Mouse (Mus musculus): ENCODE results near the gene Cisd1. TPM values are rescaled to one million over a fixed set of nuclear protein-coding genes. Genes with fewer than 3 reads are reported as not detected.

The Cisd1 gene
- polyA plus RNA-seq, 1 experiment from 2014 or later, result 239 TPM

DNA sequence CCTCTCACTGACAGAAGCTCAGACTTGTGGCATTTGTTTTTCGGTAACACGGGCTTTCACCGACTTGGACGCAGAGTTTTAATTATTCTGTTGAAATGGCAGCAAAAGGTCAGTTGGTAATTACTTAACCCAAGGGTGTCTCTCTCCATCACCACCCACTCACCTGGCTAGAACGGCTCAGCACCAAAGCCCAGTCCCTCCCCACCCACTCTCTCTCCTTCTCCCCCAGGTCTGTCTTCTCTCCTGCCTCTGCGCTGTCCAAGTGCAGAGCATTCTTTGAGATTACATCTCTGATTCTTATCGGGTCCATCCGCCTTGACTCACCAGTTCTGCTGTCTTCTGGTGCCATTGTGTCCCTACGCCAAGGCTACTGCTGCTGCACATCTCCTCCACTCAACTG is 11.9 kb downstream of the Cisd1 start:
- Histone ChIP-seq H3K9me3 (no peaks in the 10 kb centered on the region), H3K9ac (replicated peaks) (no peak overlapping the region), H3K27ac (replicated peaks) (no peak overlapping the region), H3K36me3 (peaks cover 38% of the 10 kb centered on the region), H3K4me3 (no peak overlapping the region), H3K4me2 (replicated peaks) (no peak overlapping the region), H3K4me1 (no peaks in the 10 kb centered on the region), H3K27me3 (no peaks in the 10 kb centered on the region)
- ATAC-seq (replicated peaks), result no peak
- WGBS, result 96% methylated on average over 9 of the region's 9 CpGs

DNA sequence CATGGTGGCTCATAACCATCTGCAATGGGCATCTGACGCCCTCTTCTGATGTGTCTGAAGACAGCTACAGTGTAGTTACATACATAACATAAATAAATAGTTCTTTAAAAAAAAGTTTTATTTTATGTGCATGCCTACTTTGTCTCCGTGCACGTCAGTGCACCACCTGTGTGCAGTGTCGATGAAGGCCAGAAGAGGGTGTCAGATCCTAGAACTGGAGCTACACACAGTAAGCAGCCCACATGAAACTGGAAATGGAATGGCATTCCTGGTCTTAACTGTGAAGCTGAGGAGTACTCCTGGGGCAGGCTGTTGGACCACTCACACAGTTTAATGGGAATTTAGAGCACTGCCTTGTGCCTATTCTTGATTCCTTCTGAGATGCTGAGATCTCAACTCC is 12.4 kb downstream of the Cisd1 start:
- Histone ChIP-seq H3K9ac (replicated peaks) (no peak overlapping the region), H3K4me2 (replicated peaks) (no peak overlapping the region), H3K36me3 (peaks cover 38% of the 10 kb centered on the region), H3K4me3 (no peak overlapping the region), H3K9me3 (no peaks in the 10 kb centered on the region), H3K27me3 (no peaks in the 10 kb centered on the region), H3K27ac (replicated peaks) (no peak overlapping the region), H3K4me1 (no peaks in the 10 kb centered on the region)
- ATAC-seq (replicated peaks), result no peak
- 91% methylated on average over 4 of the region's 4 CpGs for WGBS

DNA sequence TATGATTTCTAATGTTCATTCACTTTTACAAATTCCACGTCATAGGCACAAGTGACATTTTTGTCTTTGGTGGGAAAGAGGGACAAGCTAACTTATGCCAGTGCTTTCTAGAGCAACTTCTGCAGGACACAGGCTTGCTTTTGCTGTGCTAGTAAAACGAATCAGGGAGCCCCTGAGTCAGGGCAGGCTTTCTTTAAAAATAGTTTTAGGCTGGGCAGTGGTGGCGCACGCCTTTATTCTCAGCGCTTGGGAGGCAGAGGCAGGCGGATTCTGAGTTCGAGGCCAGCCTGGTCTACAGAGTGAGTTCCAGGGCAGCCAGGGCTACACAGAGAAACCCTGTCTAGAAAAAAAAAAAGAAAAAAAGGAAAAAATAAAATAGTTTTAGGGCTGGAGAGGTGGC is 12.8 kb downstream of the Cisd1 start:
- ATAC-seq (replicated peaks), result no peak

DNA sequence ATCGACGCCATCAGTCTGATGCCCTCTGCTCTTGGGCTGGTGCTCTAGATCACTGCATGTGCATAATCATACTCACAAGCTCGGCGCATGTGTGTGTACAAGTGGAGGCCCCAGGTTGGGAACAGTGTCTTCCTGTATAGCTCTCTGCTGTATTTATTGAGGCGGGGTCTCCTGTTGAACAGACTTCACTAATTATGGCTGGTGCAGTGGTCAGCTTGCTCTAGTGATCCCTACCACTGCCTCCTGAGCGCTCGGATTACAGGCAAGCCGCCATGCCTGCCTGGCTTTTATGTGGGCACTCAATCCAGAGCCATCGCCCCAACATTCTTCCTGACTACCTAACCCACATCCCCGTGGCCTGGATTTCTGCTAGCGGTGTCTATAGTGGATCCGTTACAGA is 14.7 kb downstream of the Cisd1 start:
- H3K27ac ChIP-seq (replicated peaks), result no peak overlapping the region
- H3K4me1 ChIP-seq, result no peaks in the 10 kb centered on the region
- no peak overlapping the region for H3K4me2 ChIP-seq (replicated peaks)
- no peak overlapping the region for H3K9ac ChIP-seq (replicated peaks)
- 91% methylated on average over 12 of the region's 12 CpGs for WGBS
- ATAC-seq (replicated peaks), result no peak
- H3K27me3 ChIP-seq, result no peaks in the 10 kb centered on the region
- H3K9me3 ChIP-seq, result no peaks in the 10 kb centered on the region
- peaks cover 26% of the 10 kb centered on the region for H3K36me3 ChIP-seq
- no peak overlapping the region for H3K4me3 ChIP-seq

More for the DNA sequence above, 12.8 kb downstream of the Cisd1 start:
- Histone ChIP-seq H3K4me3 (no peak overlapping the region), H3K4me2 (replicated peaks) (no peak overlapping the region), H3K36me3 (peaks cover 38% of the 10 kb centered on the region), H3K27ac (replicated peaks) (no peak overlapping the region), H3K9me3 (no peaks in the 10 kb centered on the region), H3K9ac (replicated peaks) (no peak overlapping the region), H3K27me3 (no peaks in the 10 kb centered on the region), H3K4me1 (no peaks in the 10 kb centered on the region)
- WGBS, result 92% methylated on average over 7 of the region's 7 CpGs

DNA sequence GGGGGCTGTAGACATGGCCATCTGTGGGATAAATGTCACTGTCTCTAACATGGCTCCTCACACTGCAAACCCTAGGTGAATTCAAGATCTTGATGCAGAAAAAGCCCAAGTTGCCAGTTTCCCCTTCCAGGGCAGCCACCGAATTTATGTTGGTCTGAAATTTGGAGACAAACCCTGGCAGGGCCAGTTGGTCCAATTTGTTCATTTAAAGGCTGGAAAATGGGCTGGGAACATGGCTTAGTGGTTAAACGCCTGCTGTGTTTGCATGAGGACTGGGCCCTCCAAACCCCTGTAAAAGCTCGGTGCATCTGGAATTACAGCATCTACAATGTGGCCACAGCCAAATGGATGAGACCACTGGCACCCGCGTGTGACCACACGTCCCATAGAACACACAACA is 15.5 kb downstream of the Cisd1 start:
- 95% methylated on average over 6 of the region's 6 CpGs for WGBS
- Histone ChIP-seq H3K36me3 (peaks cover 26% of the 10 kb centered on the region), H3K27me3 (no peaks in the 10 kb centered on the region), H3K9me3 (no peaks in the 10 kb centered on the region), H3K27ac (replicated peaks) (no peak overlapping the region), H3K4me2 (replicated peaks) (no peak overlapping the region), H3K4me1 (no peaks in the 10 kb centered on the region), H3K4me3 (no peak overlapping the region), H3K9ac (replicated peaks) (no peak overlapping the region)
- ATAC-seq (replicated peaks), result no peak

DNA sequence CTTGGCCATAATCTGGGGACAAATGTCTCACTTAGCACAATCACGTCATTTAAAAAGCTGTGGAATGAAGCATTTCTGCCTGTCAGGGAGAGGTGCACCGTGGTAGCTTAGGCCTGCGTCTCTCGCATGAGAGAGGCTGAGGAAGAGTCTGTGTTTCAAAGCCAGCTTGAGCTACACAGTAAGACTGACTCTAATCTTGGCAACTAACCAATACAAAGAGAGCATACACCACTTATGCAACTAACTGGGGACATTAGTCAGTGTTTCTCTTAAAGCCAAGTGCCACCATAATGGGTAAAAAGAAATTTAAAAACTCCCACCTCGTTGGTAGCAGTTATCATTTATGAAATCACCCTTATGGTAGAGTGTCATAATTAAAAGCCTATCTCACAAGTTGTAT is 15.9 kb downstream of the Cisd1 start:
- Histone ChIP-seq H3K27ac (replicated peaks) (no peak overlapping the region), H3K27me3 (no peaks in the 10 kb centered on the region), H3K9me3 (no peaks in the 10 kb centered on the region), H3K9ac (replicated peaks) (no peak overlapping the region), H3K4me3 (no peak overlapping the region), H3K36me3 (peaks cover 24% of the 10 kb centered on the region), H3K4me2 (replicated peaks) (no peak overlapping the region), H3K4me1 (no peaks in the 10 kb centered on the region)
- ATAC-seq (replicated peaks), result no peak
- 92% methylated on average over 5 of the region's 5 CpGs for WGBS

DNA sequence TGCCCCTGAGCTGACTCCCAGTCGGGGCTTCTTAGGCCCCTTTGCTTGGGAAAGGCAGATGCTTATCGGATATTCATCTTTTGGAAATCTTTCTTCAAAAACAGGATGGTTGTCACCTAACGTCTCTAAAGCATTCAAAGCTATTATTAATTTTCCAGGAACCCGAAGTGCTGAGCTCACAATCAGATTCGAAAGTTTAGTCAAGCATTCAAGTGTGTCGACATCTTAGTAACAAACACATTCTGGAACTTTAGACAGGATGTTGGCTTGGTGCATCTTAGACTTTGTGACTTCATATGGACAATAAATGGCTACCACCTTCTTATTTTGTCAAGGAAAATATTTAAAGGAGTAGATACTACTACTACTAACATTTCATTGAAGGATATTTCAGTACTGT is 16.4 kb downstream of the Cisd1 start:
- Histone ChIP-seq H3K4me3 (no peak overlapping the region), H3K9me3 (no peaks in the 10 kb centered on the region), H3K27ac (replicated peaks) (no peak overlapping the region), H3K9ac (replicated peaks) (no peak overlapping the region), H3K36me3 (peaks cover 19% of the 10 kb centered on the region), H3K4me2 (replicated peaks) (no peak overlapping the region), H3K4me1 (no peaks in the 10 kb centered on the region), H3K27me3 (no peaks in the 10 kb centered on the region)
- 91% methylated on average over 6 of the region's 6 CpGs for WGBS
- no peak for ATAC-seq (replicated peaks)

DNA sequence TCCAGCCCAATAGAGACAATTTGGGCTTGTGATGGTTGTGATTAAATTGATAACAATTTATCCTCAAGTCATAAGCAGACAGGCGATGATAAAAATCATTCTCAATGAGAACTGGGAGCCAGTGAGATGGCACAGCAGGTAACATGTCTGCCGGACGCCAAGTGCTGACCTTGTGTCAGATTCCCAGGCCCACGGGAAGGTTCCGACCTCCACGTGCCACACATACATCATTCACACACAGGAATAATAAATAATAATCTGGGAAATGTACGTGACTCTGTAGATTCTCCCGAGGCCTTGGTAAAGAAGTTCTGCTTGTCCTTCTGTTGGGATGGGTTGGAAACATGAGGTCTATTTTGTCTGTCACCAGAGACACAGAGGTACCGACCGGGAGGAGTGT is 17.4 kb downstream of the Cisd1 start:
- Histone ChIP-seq H3K27me3 (no peaks in the 10 kb centered on the region), H3K4me1 (no peaks in the 10 kb centered on the region), H3K9ac (replicated peaks) (no peak overlapping the region), H3K36me3 (peaks cover 19% of the 10 kb centered on the region), H3K27ac (replicated peaks) (no peak overlapping the region), H3K4me2 (replicated peaks) (no peak overlapping the region), H3K4me3 (no peak overlapping the region), H3K9me3 (no peaks in the 10 kb centered on the region)
- 87% methylated on average over 10 of the region's 10 CpGs for WGBS
- ATAC-seq (replicated peaks), result no peak

DNA sequence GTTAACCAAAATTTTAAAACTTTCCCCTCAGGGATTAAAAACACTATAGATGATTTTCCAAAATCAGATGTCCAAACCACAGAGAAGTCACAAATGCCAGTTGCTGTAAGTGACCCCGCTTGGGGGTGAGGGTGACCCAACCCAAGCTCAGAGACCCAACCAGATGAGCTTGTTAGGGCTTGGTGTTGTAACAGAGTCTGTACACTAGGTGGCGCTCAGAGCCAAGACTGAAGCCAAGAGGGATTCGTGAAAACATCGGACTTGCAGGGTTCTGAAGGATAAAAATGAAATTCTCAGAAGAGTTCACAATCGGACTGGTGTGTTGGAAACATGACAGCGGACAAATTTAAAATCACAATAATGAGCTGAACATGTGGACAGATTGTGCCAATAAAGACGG is 18.0 kb downstream of the Cisd1 start:
- H3K27ac ChIP-seq (replicated peaks), result no peak overlapping the region
- H3K36me3 ChIP-seq, result peaks cover 19% of the 10 kb centered on the region
- H3K27me3 ChIP-seq, result no peaks in the 10 kb centered on the region
- no peaks in the 10 kb centered on the region for H3K9me3 ChIP-seq
- no peak overlapping the region for H3K9ac ChIP-seq (replicated peaks)
- H3K4me1 ChIP-seq, result no peaks in the 10 kb centered on the region
- no peak overlapping the region for H3K4me2 ChIP-seq (replicated peaks)
- H3K4me3 ChIP-seq, result no peak overlapping the region
- peak; percentile 41 for ATAC-seq (replicated peaks)
- WGBS, result 11% methylated on average over 7 of the region's 7 CpGs

DNA sequence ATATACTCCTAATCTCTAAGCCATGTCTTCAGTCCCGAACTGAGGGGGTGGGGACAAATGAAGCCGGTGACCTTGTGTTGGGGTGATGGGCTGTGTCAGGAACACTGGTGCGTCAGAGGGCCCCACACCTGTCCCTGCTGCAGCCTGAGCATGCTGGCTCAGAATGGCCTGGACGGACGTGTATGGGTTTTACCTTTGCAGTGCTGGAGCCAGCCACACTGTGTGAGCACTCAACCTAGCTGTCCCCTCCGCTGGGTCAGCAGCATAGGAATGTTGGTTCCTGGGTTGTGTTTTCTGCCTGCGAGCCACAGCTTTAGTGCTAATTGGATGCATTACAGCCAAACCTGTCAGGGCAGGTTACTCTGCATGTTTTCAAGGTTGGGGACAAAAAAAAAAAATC is 18.6 kb downstream of the Cisd1 start:
- no peak overlapping the region for H3K4me2 ChIP-seq (replicated peaks)
- no peak overlapping the region for H3K27ac ChIP-seq (replicated peaks)
- WGBS, result 82% methylated on average over 7 of the region's 7 CpGs
- H3K4me3 ChIP-seq, result no peak overlapping the region
- H3K9ac ChIP-seq (replicated peaks), result no peak overlapping the region
- peaks cover 19% of the 10 kb centered on the region for H3K36me3 ChIP-seq
- no peaks in the 10 kb centered on the region for H3K27me3 ChIP-seq
- ATAC-seq (replicated peaks), result no peak
- H3K4me1 ChIP-seq, result no peaks in the 10 kb centered on the region
- no peaks in the 10 kb centered on the region for H3K9me3 ChIP-seq

DNA sequence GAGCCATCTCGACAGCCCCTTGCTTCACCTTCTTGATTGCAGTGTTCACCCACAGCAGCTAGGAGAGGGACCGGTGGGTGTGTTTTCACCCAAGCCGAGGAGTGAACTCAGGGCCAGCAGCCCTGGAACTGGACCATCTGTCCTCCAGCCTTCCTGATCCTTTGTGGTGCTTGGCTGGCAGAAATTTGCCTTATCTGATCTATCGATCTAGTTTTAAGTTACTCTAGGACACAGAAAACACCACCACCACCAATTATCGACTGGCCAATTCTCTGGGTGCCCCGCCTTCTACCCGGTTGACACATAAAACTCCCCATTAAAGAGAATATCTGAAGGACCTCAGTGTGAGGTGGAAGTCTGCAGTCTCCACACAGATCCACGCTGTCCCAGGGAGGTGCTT is 21.1 kb downstream of the Cisd1 start:
- Histone ChIP-seq H3K27ac (replicated peaks) (no peak overlapping the region), H3K4me3 (no peak overlapping the region), H3K27me3 (no peaks in the 10 kb centered on the region), H3K36me3 (no peaks in the 10 kb centered on the region), H3K9me3 (no peaks in the 10 kb centered on the region), H3K4me1 (no peaks in the 10 kb centered on the region), H3K4me2 (replicated peaks) (no peak overlapping the region), H3K9ac (replicated peaks) (no peak overlapping the region)
- WGBS, result 87% methylated on average over 8 of the region's 8 CpGs
- no peak for ATAC-seq (replicated peaks)

DNA sequence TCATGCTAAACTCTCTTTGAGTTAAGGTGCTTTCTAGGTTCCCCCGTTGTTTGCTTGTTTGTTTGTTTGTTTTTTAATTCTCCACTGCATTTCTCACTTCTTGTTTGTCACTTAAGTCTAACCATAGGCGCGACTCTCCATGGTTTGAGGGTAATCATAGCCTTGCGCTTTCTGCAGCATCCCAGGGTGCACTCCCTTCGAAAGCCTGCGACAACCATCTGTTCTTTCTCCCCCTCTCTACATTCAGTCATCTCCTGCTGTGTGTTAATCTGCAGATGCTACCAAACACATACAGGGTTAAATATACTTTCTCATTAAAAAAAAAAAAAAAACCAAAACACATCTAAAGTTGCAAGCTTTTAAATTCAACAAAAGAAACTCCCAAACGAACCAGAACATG is 28.3 kb downstream of the Cisd1 start:
- H3K4me2 ChIP-seq (replicated peaks), result no peak overlapping the region
- 61% methylated on average over 7 of the region's 7 CpGs for WGBS

DNA sequence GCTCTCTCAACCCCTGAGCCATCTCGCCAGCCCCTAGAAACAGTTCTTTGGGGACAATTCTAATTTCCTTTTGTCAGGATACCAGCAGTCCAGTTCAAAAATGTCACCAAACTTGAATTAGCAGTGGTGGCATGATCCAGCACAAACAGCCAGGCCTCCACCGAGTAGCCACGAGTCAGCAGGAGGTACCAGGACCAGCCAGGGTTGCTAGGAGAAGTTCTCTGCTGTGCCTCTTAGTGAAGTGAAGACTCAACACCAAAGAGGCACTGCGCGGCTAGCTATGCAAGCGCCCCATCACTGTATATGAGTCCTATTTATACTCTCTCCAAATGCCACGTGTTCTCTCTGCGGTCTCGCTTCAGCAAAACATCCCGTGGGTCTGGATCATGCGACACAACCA is 28.7 kb downstream of the Cisd1 start:
- no peaks in the 10 kb centered on the region for H3K4me1 ChIP-seq
- WGBS, result 81% methylated on average over 11 of the region's 11 CpGs
- no peak overlapping the region for H3K9ac ChIP-seq (replicated peaks)
- H3K36me3 ChIP-seq, result no peaks in the 10 kb centered on the region
- no peak overlapping the region for H3K4me3 ChIP-seq
- no peak overlapping the region for H3K27ac ChIP-seq (replicated peaks)
- ATAC-seq (replicated peaks), result no peak
- no peaks in the 10 kb centered on the region for H3K9me3 ChIP-seq
- H3K27me3 ChIP-seq, result no peaks in the 10 kb centered on the region
- H3K4me2 ChIP-seq (replicated peaks), result no peak overlapping the region

More for the DNA sequence above, 28.3 kb downstream of the Cisd1 start:
- Histone ChIP-seq H3K36me3 (no peaks in the 10 kb centered on the region), H3K27me3 (no peaks in the 10 kb centered on the region), H3K4me3 (no peak overlapping the region), H3K9ac (replicated peaks) (no peak overlapping the region), H3K9me3 (no peaks in the 10 kb centered on the region), H3K4me1 (no peaks in the 10 kb centered on the region), H3K27ac (replicated peaks) (no peak overlapping the region)
- no peak for ATAC-seq (replicated peaks)

Measured in forebrain, embryonic 15.5 days (tissue).